Mouse (Mus musculus) hindbrain, embryonic 16.5 days (tissue): ENCODE results near the gene Zbtb49. TPM values are rescaled to one million over a fixed set of nuclear protein-coding genes. Genes with fewer than 3 reads are reported as not detected.
A peak's percentile ranks its signal among the peaks of the same experiment; 100 is the strongest.

ENCODE experiments used
- ATAC-seq: fragments of 200-750 bp; cut with Nextera tagmentation; 2 replicates; pipeline ENCODE4 v1.8.0; 2017; ENCODE audit warnings: moderate TSS enrichment, moderate library complexity
- H3K27ac ChIP-seq: fragments of 300-500 bp; sonication (generic); 2 replicates; pipeline ENCODE4 v1.5.1; 2014; ENCODE audit warnings: low read depth, mild to moderate bottlenecking, control low read depth, low read length, moderate library complexity
- H3K27me3 ChIP-seq: fragments of 300-500 bp; sonication (generic); replicated peaks from 2 replicates; pipeline ENCODE4 v1.6.1; 2014; ENCODE audit warnings: low read length; ENCODE audit not compliant: control insufficient read depth, insufficient read depth
- H3K36me3 ChIP-seq: fragments of 300-500 bp; sonication (generic); 2 replicates; pipeline ENCODE4 v1.6.1; 2014; ENCODE audit warnings: mild to moderate bottlenecking, low read length, moderate library complexity, mixed read lengths; ENCODE audit not compliant: control insufficient read depth, insufficient read depth
- H3K4me1 ChIP-seq: fragments of 300-500 bp; sonication (generic); 2 replicates; pipeline ENCODE4 v1.6.1; 2014; ENCODE audit warnings: low read depth, low read length; ENCODE audit not compliant: control insufficient read depth, insufficient read depth
- H3K4me2 ChIP-seq: fragments of 300-500 bp; sonication (generic); 2 replicates; pipeline ENCODE4 v1.6.1; 2014; ENCODE audit warnings: mild to moderate bottlenecking, low read length, control low read depth, moderate library complexity
- H3K4me3 ChIP-seq: fragments of 300-500 bp; sonication (generic); 2 replicates; pipeline ENCODE4 v1.5.1; 2014; ENCODE audit warnings: mild to moderate bottlenecking, low read length, control low read depth, moderate library complexity
- H3K9ac ChIP-seq: fragments of 300-500 bp; sonication (generic); 2 replicates; pipeline ENCODE4 v1.6.1; 2014; ENCODE audit warnings: low read depth, mild to moderate bottlenecking, control low read depth, low read length, moderate library complexity
- H3K9me3 ChIP-seq: fragments of 300-500 bp; sonication (generic); 2 replicates; pipeline ENCODE4 v1.6.1; 2014; ENCODE audit warnings: mild to moderate bottlenecking, low read length, moderate library complexity; ENCODE audit not compliant: control insufficient read depth
- WGBS: fragments of 180-500 bp; shearing (Covaris S2); extraction: QIAGEN DNeasy Blood & Tissue Kit; methylation state at CpG from one replicate; pipeline ENCODE4 v1.1.7; 2014; 5-methylcytosine and 5-hydroxymethylcytosine counted together
- polyA plus RNA-seq: library from polyadenylated mRNA; unstranded; fragments of >200 nt; fragmentation: Nextera tagmentation; extraction: Ambion mirVana; gene quantifications from 2 replicates; pipeline ENCODE4 v1.2.1, GENCODE M21; 2015

The Zbtb49 gene
- polyA plus RNA-seq, 1 experiment from 2014 or later: 17.9 TPM

DNA sequence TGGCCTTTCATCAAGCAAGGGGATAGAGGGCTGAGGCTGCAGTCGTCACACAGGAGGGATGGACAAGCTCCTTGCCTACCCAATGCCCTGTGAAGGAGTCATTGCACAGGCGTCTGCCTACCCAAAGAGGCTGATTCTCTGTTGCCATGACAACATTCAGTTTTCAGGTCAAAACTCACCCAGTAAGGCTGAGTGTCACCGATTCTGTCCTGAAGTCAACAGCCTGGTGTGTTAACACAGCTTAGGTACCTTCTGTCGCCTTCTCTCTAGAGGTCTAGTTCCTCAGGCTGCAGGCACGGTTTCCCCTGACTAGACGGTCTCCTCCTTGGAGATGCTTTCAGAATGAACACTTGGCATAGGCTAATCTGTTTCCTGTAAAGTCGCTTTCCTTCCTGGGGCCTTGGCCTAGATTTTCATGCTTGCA, 14.9 kb downstream of the Zbtb49 start:
- H3K36me3 ChIP-seq: peaks cover 29% of the 10 kb centered on the region
- no peaks in the 10 kb centered on the region for H3K9me3 ChIP-seq
- no peaks in the 10 kb centered on the region for H3K4me1 ChIP-seq
- peak; percentile 13; the same call in 1 of the 2 replicates for ATAC-seq
- no peak overlapping the region for H3K4me2 ChIP-seq
- WGBS: 87% methylated on average over 7 of the region's 7 CpGs
- H3K27me3 ChIP-seq: no peaks in the 10 kb centered on the region
- no peak overlapping the region for H3K4me3 ChIP-seq
- no peak overlapping the region for H3K9ac ChIP-seq
- H3K27ac ChIP-seq: no peak overlapping the region

DNA sequence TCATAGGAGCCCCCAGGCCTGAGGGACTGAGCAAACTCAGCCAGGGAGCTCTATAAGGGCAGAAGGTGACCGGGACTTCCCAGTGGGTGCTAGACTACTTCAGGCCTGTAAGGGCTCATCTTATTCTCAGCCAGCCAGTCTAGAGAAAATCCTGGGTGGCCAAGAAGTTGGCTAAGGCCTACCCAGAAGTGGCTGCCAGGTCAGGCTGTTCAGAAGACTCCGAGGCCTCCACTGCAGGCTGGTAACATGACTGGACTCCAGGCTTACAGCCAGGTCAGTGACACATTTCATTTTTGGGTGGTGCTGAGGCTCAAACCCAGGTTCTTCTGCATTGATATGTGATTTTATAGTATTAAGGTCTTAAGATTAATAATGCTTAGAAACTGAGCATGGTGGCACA, 20.6 kb downstream of the Zbtb49 start:
- Histone ChIP-seq H3K4me1 (no peaks in the 10 kb centered on the region), H3K9me3 (no peaks in the 10 kb centered on the region), H3K4me2 (no peak overlapping the region), H3K27ac (no peak overlapping the region), H3K9ac (no peak overlapping the region), H3K4me3 (no peak overlapping the region), H3K27me3 (no peaks in the 10 kb centered on the region), H3K36me3 (peaks cover 21% of the 10 kb centered on the region)
- WGBS: 98% methylated on average over 2 of the region's 2 CpGs
- no peak for ATAC-seq

DNA sequence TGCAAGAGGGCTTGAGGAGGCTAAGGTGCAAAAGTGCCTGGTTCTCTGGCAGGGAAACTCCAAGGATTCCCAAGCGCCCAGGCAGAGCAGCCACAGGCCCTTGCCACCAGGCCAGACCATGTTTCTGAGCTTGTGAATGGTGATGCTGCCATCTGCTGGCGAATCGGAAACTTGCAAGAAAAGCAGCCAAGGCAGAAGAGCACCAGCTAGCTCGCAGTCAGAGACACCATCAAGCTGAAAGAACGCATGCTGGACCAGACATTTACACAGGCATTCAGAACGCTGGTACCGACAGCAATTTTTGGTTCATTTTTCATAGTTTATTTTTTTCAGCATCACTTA, 22.8 kb downstream of the Zbtb49 start:
- peaks cover 11% of the 10 kb centered on the region for H3K36me3 ChIP-seq
- H3K9me3 ChIP-seq: no peaks in the 10 kb centered on the region
- H3K4me3 ChIP-seq: no peak overlapping the region
- no peak overlapping the region for H3K9ac ChIP-seq
- peak; percentile 80 for ATAC-seq
- no peaks in the 10 kb centered on the region for H3K27me3 ChIP-seq
- no peaks in the 10 kb centered on the region for H3K4me1 ChIP-seq
- no peak overlapping the region for H3K27ac ChIP-seq
- 19% methylated on average over 7 of the region's 7 CpGs for WGBS
- no peak overlapping the region for H3K4me2 ChIP-seq

DNA sequence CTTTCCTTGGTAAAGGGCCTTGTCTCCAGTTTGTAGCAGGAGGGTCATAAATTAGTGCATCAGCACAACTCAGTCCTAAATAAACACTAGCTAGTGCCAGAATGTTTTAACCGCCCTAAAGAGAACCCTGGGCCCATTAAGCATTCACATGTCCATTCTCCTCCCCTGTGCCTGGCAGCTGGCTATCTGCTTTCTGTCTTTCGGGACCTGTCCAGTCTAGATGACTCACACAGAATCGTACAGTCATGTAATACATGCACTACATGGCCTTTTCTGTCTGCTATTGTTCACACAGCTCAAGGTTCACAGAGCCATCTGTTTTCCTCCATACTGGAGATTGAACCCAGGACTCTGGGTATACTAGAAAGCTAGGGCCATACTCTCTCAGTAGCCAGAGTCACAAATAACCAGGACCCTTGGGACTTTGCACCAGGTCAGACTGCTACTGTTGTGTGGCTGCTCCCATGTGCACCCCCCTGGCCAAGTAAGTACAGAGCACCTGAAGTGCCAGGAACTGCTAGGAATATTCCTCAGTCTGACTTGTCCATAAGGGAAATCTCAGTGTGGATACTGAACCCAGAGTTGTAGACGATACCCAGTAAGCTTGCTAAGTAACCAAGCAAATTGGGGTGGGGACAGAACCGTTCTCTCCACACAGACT, 23.3 kb downstream of the Zbtb49 start:
- Histone ChIP-seq H3K27me3 (no peaks in the 10 kb centered on the region), H3K9me3 (no peaks in the 10 kb centered on the region), H3K4me1 (no peaks in the 10 kb centered on the region), H3K4me3 (no peak overlapping the region), H3K27ac (no peak overlapping the region), H3K36me3 (peaks cover 8% of the 10 kb centered on the region), H3K9ac (peak overlapping the region; percentile 4; the same call in 1 of the 2 replicates), H3K4me2 (no peak overlapping the region)
- WGBS: 68% methylated on average over 5 of the region's 5 CpGs
- ATAC-seq: peak; percentile 31

DNA sequence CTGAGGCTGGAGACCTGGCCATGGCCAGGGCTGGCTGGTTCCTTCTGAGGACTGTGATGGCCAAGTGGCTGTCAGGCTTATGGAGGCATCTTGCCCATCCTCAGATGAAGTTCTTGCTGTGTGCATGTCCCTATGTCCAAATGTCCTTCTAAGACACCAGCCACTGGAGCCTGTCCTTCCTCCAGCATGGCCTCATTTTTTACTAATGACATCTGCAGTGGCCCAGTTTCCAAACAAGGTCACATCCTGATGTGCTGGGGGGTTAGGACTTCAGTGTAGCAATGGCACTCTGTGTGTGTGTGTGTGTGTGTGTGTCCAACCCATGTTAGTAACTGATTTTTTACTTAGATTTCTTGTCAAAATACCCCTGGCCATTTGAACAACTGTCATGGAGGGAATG, 24.3 kb downstream of the Zbtb49 start:
- Histone ChIP-seq H3K9ac (no peak overlapping the region), H3K36me3 (peaks cover 6% of the 10 kb centered on the region), H3K4me1 (no peaks in the 10 kb centered on the region), H3K27ac (no peak overlapping the region), H3K4me2 (no peak overlapping the region), H3K27me3 (no peaks in the 10 kb centered on the region), H3K9me3 (no peaks in the 10 kb centered on the region), H3K4me3 (no peak overlapping the region)
- ATAC-seq: no peak

DNA sequence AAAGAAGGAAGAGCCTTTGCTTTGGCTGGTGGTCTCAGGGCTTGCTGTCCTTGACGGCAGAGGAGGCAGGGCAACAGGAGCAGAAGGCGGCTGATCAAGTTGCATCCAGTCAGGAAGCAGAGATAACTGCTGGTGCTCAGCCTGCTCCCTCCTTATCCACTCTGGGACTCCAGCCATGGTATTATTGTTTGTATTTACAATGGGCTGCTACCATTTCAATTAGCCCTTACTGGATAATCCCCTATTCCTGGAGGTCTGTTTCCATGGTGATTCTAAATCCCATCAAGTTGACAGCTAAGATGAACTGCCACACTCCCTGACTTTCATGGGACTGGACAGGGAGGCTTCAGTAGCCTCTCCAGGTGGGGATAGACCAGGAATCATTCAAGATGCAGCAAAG, 25.3 kb downstream of the Zbtb49 start:
- Histone ChIP-seq H3K4me2 (no peak overlapping the region), H3K27ac (no peak overlapping the region), H3K4me1 (no peaks in the 10 kb centered on the region), H3K27me3 (no peaks in the 10 kb centered on the region), H3K9ac (no peak overlapping the region), H3K4me3 (no peak overlapping the region), H3K36me3 (no peaks in the 10 kb centered on the region; the same call in 1 of the 2 replicates), H3K9me3 (no peaks in the 10 kb centered on the region)
- ATAC-seq: no peak
- WGBS: 34% methylated on average over 2 of the region's 2 CpGs

DNA sequence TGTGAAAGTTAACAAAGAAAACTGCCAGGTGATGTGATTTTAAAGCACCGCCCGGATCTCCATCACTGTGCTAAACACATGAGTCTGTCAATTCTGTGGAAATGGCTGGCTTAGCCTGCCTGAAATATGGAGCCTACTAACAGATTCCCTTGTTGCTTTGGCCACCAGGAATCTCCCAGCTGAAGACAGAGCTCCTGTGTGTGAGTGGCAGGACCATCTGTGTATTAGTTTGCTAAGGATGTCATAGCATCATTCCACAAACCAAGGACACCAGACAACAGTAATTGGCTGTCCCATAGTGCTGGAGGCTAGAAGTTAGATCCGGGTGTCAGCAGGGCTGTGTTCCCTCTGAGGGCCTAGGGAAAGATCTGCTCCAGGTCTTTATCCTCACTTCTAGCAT, 29.4 kb downstream of the Zbtb49 start:
- Histone ChIP-seq H3K4me1 (no peaks in the 10 kb centered on the region), H3K4me2 (no peak overlapping the region), H3K4me3 (no peak overlapping the region), H3K27me3 (no peaks in the 10 kb centered on the region), H3K36me3 (no peaks in the 10 kb centered on the region), H3K27ac (no peak overlapping the region), H3K9me3 (no peaks in the 10 kb centered on the region), H3K9ac (no peak overlapping the region)
- 92% methylated on average over 3 of the region's 3 CpGs for WGBS
- no peak for ATAC-seq

DNA sequence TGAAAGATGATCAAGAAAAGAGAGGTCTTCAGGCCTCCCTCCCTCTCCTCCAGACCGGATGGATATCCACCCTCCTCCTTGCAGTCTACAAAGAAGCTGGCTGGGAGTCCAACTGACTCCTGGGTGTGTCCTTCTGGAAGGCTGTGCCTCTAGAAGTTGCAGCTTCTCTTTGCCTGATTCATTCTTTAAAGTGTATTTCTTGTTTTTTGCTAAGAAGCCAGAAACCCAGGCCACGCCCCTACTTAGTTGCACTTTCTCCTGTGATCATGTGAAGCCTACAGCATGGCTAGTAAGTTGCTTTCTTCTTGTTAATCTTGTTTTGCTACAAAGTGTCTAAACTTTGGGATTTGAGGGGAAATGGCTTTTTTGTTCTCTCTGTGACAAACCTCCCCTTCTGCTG, 33.3 kb downstream of the Zbtb49 start:
- Histone ChIP-seq H3K4me1 (no peaks in the 10 kb centered on the region), H3K27ac (no peak overlapping the region), H3K4me3 (no peak overlapping the region), H3K9ac (no peak overlapping the region), H3K27me3 (no peaks in the 10 kb centered on the region), H3K4me2 (no peak overlapping the region), H3K9me3 (no peaks in the 10 kb centered on the region), H3K36me3 (no peaks in the 10 kb centered on the region)
- ATAC-seq: no peak
- 95% methylated on average over 2 of the region's 2 CpGs for WGBS

DNA sequence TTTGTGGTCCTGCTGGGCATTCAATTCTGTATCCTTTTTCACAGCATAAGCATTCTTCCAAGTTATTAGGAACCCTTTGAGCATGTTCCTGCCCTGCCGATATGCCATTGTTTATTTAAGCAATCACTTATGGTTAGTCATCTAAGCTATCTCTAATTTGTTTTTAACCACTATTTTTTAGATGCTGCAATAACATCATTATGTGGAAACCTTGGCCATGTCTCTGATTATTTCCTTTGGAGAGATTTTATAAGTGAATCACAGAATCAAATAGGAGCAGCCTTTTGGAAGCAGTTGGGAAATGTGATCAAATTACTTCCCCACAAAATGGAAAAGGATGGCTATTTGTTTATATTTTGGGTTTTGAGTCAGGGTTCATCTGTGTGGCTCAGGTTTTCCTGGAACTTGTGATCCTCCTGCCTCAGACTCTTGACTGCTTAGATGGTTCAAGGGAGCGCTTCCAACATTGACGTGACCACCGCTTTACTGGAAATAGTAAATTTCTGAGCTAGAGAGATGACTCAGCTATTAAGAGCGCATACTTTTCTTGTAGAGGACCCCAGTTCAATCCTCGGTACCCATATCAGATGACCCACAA, 35.5 kb downstream of the Zbtb49 start:
- Histone ChIP-seq H3K9me3 (no peaks in the 10 kb centered on the region), H3K4me3 (no peak overlapping the region), H3K9ac (no peak overlapping the region), H3K27me3 (no peaks in the 10 kb centered on the region), H3K27ac (no peak overlapping the region), H3K36me3 (no peaks in the 10 kb centered on the region), H3K4me2 (no peak overlapping the region), H3K4me1 (no peaks in the 10 kb centered on the region)
- WGBS: 87% methylated on average over 6 of the region's 6 CpGs
- no peak for ATAC-seq
